Mouse (Mus musculus) E14TG2a.4 (cell line): ENCODE results near the gene P3h2.

Experiments
- CTCF ChIP-seq: conservative IDR thresholded peaks from 2 replicates; pipeline ENCODE4 v1.5.1; 2014; ENCODE audit warnings: low read length
- POU5F1 ChIP-seq: IDR thresholded peaks from 2 replicates; pipeline ENCODE4 v1.6.1; 2014; ENCODE audit warnings: low read length, borderline replicate concordance

- no peak for TF ChIP-seq CTCF
- no peak for TF ChIP-seq POU5F1
Measured at GRCm38 (mm10) chr16:26093888-26094287, 11.7 kb downstream of the P3h2 start.
